Mouse (Mus musculus): Measurements from ENCODE around the gene Fbxl5. TPM values are rescaled to one million over a fixed set of nuclear protein-coding genes. Genes with fewer than 3 reads are reported as not detected.

The Fbxl5 gene
- total and polyA plus RNA-seq, 3 experiments = 20.9 to 45.3 (median 28.1) TPM

DNA sequence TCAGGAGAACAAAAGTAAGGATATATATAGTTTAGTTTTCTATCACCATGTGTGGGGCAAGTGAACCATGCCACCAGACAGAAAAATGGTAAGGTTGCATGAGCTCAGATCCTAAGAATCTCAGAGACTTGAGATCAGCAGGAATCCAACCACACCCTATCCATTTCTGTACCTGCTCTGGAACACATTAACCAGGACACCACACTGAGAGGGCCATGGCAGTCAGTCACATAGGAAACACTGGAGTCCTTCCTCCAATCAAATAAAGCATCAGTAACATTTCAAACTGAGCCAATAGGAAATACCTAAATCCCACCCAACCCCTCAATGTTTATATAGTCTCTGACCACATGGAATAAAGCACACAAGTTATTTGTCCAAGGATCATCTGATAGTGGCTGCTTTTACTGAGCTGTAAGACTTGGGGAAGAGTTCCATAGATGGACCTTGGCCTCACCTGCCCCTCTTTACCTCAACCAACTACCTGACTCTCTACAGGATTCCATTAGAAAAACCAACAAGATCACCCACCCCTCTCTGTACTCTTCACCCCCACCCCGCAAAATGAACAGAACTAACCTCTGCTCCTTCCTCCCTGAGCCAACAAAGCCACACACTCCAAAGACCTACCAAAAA lies 10.9 kb downstream of the Fbxl5 start:
- H3K9ac ChIP-seq (ENCODE audit: insufficient read depth, low read depth) = no peak overlapping the region
- H3K4me2 ChIP-seq (ENCODE audit: insufficient read depth, low read depth, poor library complexity, severe bottlenecking) = no peak overlapping the region
- H3K4me3 ChIP-seq (replicated peaks in 1 of 3; ENCODE audit: low read depth in 2 of 3, low read length in 2 of 3, poor library complexity in 1 of 3) = no peak overlapping the region
- H3K27ac ChIP-seq (ENCODE audit: insufficient read depth, low read depth) = no peak overlapping the region
- H3K4me1 ChIP-seq (ENCODE audit: control insufficient read depth in 1 of 2, insufficient read depth in 2 of 2) = no peaks in the 10 kb centered on the region
- no peak for DNase-seq (ENCODE audit: extremely low read depth)
- dilution Hi-C loops (cut with MboI; ENCODE audit: extremely low pct_ligation_motif_present, extremely low pct_unique_long_range_greater_than_20kb, low sequenced_read_pairs) = no loop called here
- H3K9me3 ChIP-seq (replicated peaks; ENCODE audit: low read length) = no peaks in the 10 kb centered on the region
- no peak for TF ChIP-seq MAFK (IDR thresholded peaks at IDR 0.05; ENCODE audit: insufficient replicate concordance, low read length)
- no peak for TF ChIP-seq CTCF (conservative IDR thresholded peaks at IDR 0.05 in 1 of 2, IDR thresholded peaks at IDR 0.05 in 1 of 2; ENCODE audit: low read depth in 2 of 2, low read length in 2 of 2)
- no peak for TF ChIP-seq ETS1 (conservative IDR thresholded peaks at IDR 0.05; ENCODE audit: low read depth, low read length)
- no peak for TF ChIP-seq POLR2AphosphoS2 (IDR thresholded peaks at IDR 0.05; ENCODE audit: low read depth, low read length)
- TF ChIP-seq ZNF384 (IDR thresholded peaks at IDR 0.05; ENCODE audit: low read depth, low read length) = no peak
- TF ChIP-seq SMC3 (IDR thresholded peaks at IDR 0.05; ENCODE audit: low read depth, low read length) = no peak
- TF ChIP-seq JUND (conservative IDR thresholded peaks at IDR 0.05; ENCODE audit: low read depth, low read length) = no peak
- TF ChIP-seq ELF1 (IDR thresholded peaks at IDR 0.05; ENCODE audit: low read depth, low read length) = no peak
- TF ChIP-seq EP300 (IDR thresholded peaks at IDR 0.05; ENCODE audit: low read length) = no peak
- TF ChIP-seq ZMIZ1 (IDR thresholded peaks at IDR 0.05; ENCODE audit: low read depth, low read length) = no peak
- TF ChIP-seq USF2 (conservative IDR thresholded peaks at IDR 0.05; ENCODE audit: low read depth, low read length) = no peak
- TF ChIP-seq GABPA (IDR thresholded peaks at IDR 0.05; ENCODE audit: insufficient replicate concordance, low read depth, low read length) = no peak
- TF ChIP-seq CHD1 (IDR thresholded peaks at IDR 0.05; ENCODE audit: low read depth, low read length) = no peak
- no peak for TF ChIP-seq MXI1 (IDR thresholded peaks at IDR 0.05; ENCODE audit: low read depth, low read length)
- TF ChIP-seq USF1 (IDR thresholded peaks at IDR 0.05; ENCODE audit: low read depth, low read length) = no peak
- no peak for TF ChIP-seq BHLHE40 (IDR thresholded peaks at IDR 0.05; ENCODE audit: low read depth, low read length)
- no peak for TF ChIP-seq RAD21 (IDR thresholded peaks at IDR 0.05; ENCODE audit: low read depth, low read length)
- TF ChIP-seq HCFC1 (IDR thresholded peaks at IDR 0.05; ENCODE audit: low read depth, low read length) = no peak
- no peak for TF ChIP-seq TCF12 (IDR thresholded peaks at IDR 0.05; ENCODE audit: low read depth, low read length)
- no peak for TF ChIP-seq MEF2A (IDR thresholded peaks at IDR 0.05; ENCODE audit: borderline replicate concordance, low read depth, low read length)
- H3K79me2 ChIP-seq (replicated peaks; ENCODE audit: control insufficient read depth, extremely low read depth, insufficient read depth, poor library complexity, severe bottlenecking) = no peaks in the 10 kb centered on the region
- in situ Hi-C loops (cut with MboI; ENCODE audit: low pct_ligation_motif_present, low pct_unique_long_range_greater_than_20kb, low sequenced_read_pairs) = no loop called here
- H3K36me3 ChIP-seq (replicated peaks in 1 of 2; ENCODE audit: control insufficient read depth in 1 of 2, insufficient read depth in 1 of 2, low read length in 1 of 2) = no peaks in the 10 kb centered on the region
- no peaks in the 10 kb centered on the region for H3K27me3 ChIP-seq (replicated peaks)

All from CH12.LX (cell line).